Mouse (Mus musculus) bone marrow macrophage, adult 2 months (primary cell): ENCODE measurements around the gene Eomes.

Source experiments
- CTCF ChIP-seq: IDR thresholded peaks from 2 replicates; pipeline ENCODE4 v1.5.1; 2012; ENCODE audit warnings: low read depth, mild to moderate bottlenecking, low read length, moderate library complexity
- POLR2A ChIP-seq: IDR thresholded peaks from 2 replicates; pipeline ENCODE4 v1.6.1; 2012; ENCODE audit warnings: mild to moderate bottlenecking, low read depth, low read length, borderline replicate concordance

GRCm38 (mm10) chr9:118482210-118482609 lies 4.2 kb downstream of the Eomes start:
- TF ChIP-seq POLR2A, result no peak
- TF ChIP-seq CTCF, result no peak
